Mouse (Mus musculus) liver, embryonic 13.5 days (tissue): ENCODE data around the gene Clcn6. TPM values are rescaled to one million over a fixed set of nuclear protein-coding genes. Genes with fewer than 3 reads are reported as not detected.

ENCODE experiments used
- ATAC-seq: fragments of 200-750 bp; cut with Nextera tagmentation; 2 replicates; pipeline ENCODE4 v1.8.0; 2017; ENCODE audit warnings: low read depth, mild to moderate bottlenecking, moderate number of reproducible peaks, moderate library complexity
- DNase-seq: peaks from one replicate; pipeline ENCODE4 v3.0.0; 2022
- H3K27ac ChIP-seq: fragments of 300-500 bp; sonication (generic); 2 replicates; pipeline ENCODE4 v1.5.1; 2015; ENCODE audit warnings: moderate library complexity, mild to moderate bottlenecking, inconsistent platforms
- H3K27me3 ChIP-seq: fragments of 300-500 bp; sonication (generic); 2 replicates; pipeline ENCODE4 v1.6.1; 2015; ENCODE audit warnings: mild to moderate bottlenecking, inconsistent platforms
- H3K36me3 ChIP-seq: fragments of 300-500 bp; sonication (generic); 2 replicates; pipeline ENCODE4 v1.6.1; 2015; ENCODE audit warnings: mild to moderate bottlenecking, inconsistent platforms
- H3K4me1 ChIP-seq: fragments of 300-500 bp; sonication (generic); replicated peaks from 2 replicates; pipeline ENCODE4 v1.6.1; 2015; ENCODE audit warnings: inconsistent platforms
- H3K4me2 ChIP-seq: fragments of 300-500 bp; sonication (generic); 2 replicates; pipeline ENCODE4 v1.6.1; 2015; ENCODE audit warnings: inconsistent platforms, mild to moderate bottlenecking, moderate library complexity
- H3K4me3 ChIP-seq: fragments of 300-500 bp; sonication (generic); replicated peaks from 2 replicates; pipeline ENCODE4 v1.5.1; 2015; ENCODE audit warnings: mild to moderate bottlenecking, inconsistent platforms
- H3K9ac ChIP-seq: fragments of 300-500 bp; sonication (generic); 2 replicates; pipeline ENCODE4 v1.6.1; 2015; ENCODE audit warnings: mild to moderate bottlenecking, inconsistent platforms
- H3K9me3 ChIP-seq: fragments of 300-500 bp; sonication (generic); replicated peaks from 2 replicates; pipeline ENCODE4 v1.6.1; 2016; ENCODE audit warnings: inconsistent platforms
- WGBS: fragments of 180-500 bp; shearing (Covaris S2); methylation state at CpG from one replicate; pipeline ENCODE4 v1.1.7; 2015; ENCODE audit not compliant: insufficient replicate concordance; 5-methylcytosine and 5-hydroxymethylcytosine counted together
- polyA plus RNA-seq: library from polyadenylated mRNA; unstranded; fragments of >200 nt; fragmentation: Nextera tagmentation; extraction: Ambion mirVana; gene quantifications from 2 replicates; pipeline ENCODE4 v1.2.1, GENCODE M21; 2015

Clcn6 gene
- polyA plus RNA-seq, 1 experiment from 2014 or later = 1.5 TPM

DNA sequence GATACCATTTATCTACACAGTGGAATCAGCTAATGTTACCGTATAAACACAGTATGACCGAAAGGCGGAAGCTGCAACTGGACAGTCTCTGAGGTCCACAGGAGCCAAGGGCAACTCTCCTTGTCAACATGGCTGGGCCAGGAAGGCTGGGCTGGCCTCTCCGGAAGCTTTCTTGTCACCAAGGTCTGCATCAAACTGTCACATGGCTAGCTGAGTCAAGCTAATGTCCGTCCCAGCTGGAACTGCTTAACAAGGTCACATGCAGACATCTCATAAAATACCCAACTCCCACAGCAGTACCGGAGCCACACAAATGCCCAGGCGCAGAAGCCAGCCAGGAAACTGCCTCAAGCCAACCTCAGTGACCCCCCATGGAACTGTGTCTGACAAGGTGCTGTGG, 34.3 kb downstream of the Clcn6 start:
- WGBS = 73% methylated on average over 7 of the region's 7 CpGs

DNA sequence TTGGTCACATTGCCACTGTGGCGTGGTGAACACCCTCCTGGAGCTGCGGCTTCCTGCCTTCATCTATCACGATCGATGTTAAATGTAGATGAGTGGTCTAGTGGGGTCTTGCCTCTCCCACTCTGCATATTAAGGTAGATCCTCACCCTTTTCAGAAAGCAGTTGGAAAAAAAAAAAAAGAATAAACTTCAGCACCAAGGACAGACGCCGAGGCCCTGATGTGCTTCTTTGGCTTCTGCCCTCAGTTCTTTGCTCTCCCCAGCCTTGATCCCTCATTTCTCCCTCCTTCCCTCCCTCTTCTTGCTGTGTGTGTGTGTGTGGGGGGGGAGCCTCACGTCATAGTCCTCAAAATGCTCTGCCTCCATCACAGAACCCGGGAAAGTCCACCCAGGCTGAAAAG, 36.8 kb downstream of the Clcn6 start:
- no peak overlapping the region for H3K4me3 ChIP-seq
- 40% methylated on average over 8 of the region's 8 CpGs for WGBS
- H3K9me3 ChIP-seq = no peaks in the 10 kb centered on the region
- no peak overlapping the region for H3K27ac ChIP-seq
- H3K9ac ChIP-seq = no peak overlapping the region
- H3K4me2 ChIP-seq = no peak overlapping the region
- H3K4me1 ChIP-seq = no peaks in the 10 kb centered on the region
- DNase-seq = no peak
- H3K36me3 ChIP-seq = peaks cover 19% of the 10 kb centered on the region
- H3K27me3 ChIP-seq = no peaks in the 10 kb centered on the region
- ATAC-seq = no peak

More for the DNA sequence above, 34.3 kb downstream of the Clcn6 start:
- ATAC-seq (no peak), DNase-seq (no peak)
- Histone ChIP-seq H3K4me2 (no peak overlapping the region), H3K27me3 (no peaks in the 10 kb centered on the region), H3K9me3 (no peaks in the 10 kb centered on the region), H3K4me3 (no peak overlapping the region), H3K9ac (no peak overlapping the region), H3K4me1 (no peaks in the 10 kb centered on the region), H3K36me3 (peaks cover 44% of the 10 kb centered on the region), H3K27ac (no peak overlapping the region)

DNA sequence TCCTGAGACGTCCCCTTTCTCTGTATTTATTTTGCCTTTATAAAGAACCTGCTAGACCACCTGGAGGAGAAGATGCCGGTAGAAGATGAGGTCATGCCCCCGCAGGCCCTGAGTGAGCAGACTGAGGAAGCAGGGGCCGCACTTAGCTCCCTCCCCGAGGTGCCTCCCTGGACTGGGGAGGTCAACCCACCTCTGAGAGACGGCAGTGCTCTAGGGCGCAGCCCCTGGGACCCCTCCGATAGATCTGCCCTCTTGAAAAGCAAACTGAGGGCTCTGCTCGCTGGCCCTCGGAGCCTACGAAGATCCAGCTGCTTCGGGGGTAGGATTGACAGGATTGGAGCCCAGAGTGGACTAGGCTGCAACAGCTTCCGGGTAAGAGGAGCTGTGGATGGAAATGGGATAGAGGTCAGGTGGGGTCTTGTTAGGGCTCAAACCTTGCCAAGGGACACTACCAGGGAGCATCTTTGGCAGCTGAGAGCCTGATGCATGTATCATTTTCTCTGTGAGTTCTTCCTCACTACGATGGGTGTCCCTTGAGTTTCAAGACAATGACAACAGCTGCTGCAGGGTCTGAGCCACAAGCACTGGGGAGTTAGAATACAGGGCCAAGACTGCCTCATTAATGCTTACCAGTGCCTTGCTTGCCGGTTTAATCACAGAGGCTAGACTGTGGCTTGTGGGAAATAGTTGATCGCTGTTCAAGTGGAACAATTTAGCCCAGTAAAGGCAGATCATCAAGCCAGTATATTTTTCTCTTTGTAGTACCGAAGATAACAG, 37.4 kb downstream of the Clcn6 start:
- ATAC-seq (no peak), DNase-seq (no peak)
- Histone ChIP-seq H3K4me3 (no peak overlapping the region), H3K27me3 (no peaks in the 10 kb centered on the region), H3K4me1 (no peaks in the 10 kb centered on the region), H3K9ac (no peak overlapping the region), H3K27ac (no peak overlapping the region), H3K4me2 (no peak overlapping the region), H3K36me3 (peaks cover 14% of the 10 kb centered on the region; the same call in 1 of the 2 replicates), H3K9me3 (no peaks in the 10 kb centered on the region)
- 70% methylated on average over 17 of the region's 17 CpGs for WGBS

DNA sequence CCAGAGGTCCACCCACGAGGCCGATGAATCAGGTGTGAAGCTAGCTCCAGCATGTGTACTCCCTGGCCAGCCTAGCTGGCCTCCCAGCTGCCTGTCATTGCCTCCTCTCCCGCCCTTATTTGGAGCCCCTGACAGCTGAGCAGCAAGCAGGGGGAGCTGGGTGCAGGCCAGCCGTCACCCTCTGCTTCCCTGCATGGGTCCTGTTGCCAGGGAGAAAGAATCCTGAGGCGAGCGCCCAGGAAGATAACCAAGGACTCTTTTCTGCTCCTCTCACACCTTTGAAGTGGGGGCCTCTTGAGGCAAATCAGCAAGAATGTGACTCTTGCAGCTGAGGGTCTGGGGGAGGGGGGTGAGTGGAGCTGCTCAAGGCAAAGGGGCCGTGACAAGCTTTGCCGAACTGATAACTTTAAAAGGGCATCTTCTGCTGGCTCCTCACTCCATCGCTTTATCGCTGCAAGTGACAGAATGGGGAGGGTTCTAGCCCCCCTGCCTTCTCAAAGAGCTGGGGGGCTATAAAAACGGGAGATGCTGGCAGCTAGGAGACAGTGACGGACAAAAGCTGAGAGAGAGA, 38.3 kb downstream of the Clcn6 start, which contains the start of gene Nppa:
Gene Nppa, plus strand, starts transcription at position 521 of the 571 bp plus-strand sequence.
- Histone ChIP-seq H3K4me2 (no peak within 1 kb of the TSS), H3K9me3 (no peaks in the 10 kb centered on the region), H3K9ac (no peak within 1 kb of the TSS), H3K27ac (no peak within 1 kb of the TSS), H3K27me3 (no peaks in the 10 kb centered on the region), H3K4me1 (no peaks in the 10 kb centered on the region), H3K4me3 (no peak within 1 kb of the TSS), H3K36me3 (peaks cover 4% of the 10 kb centered on the region; the same call in 1 of the 2 replicates)
- 32% methylated on average over 12 of the region's 12 CpGs for WGBS
- DNase-seq = no peak
- ATAC-seq = no peak

DNA sequence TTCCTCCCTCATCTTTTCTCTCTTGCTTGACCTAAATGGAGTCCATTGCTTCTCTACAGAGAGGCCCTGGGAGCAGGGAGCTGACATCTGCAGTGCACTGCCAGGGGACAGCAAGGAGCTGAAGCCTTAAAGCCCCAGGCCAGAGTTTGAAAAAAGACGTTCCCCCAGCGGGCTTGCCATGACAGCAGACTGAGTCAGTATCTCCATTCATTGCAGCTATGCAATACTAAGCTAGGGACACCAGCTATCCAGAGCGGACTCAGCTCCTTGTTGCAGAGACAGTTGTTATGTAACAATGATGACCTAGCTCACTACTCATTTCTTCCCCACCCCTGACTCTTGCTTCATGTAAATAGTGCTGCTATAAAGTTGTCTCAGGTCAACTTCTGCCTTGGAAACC, 43.3 kb downstream of the Clcn6 start:
- H3K36me3 ChIP-seq = no peaks in the 10 kb centered on the region
- no peak overlapping the region for H3K27ac ChIP-seq
- DNase-seq (no peak), ATAC-seq (no peak)
- no peak overlapping the region for H3K4me2 ChIP-seq
- H3K4me1 ChIP-seq = no peaks in the 10 kb centered on the region
- H3K27me3 ChIP-seq = no peaks in the 10 kb centered on the region
- no peak overlapping the region for H3K9ac ChIP-seq
- WGBS = 54% methylated on average over 3 of the region's 3 CpGs
- H3K9me3 ChIP-seq = no peaks in the 10 kb centered on the region
- no peak overlapping the region for H3K4me3 ChIP-seq

DNA sequence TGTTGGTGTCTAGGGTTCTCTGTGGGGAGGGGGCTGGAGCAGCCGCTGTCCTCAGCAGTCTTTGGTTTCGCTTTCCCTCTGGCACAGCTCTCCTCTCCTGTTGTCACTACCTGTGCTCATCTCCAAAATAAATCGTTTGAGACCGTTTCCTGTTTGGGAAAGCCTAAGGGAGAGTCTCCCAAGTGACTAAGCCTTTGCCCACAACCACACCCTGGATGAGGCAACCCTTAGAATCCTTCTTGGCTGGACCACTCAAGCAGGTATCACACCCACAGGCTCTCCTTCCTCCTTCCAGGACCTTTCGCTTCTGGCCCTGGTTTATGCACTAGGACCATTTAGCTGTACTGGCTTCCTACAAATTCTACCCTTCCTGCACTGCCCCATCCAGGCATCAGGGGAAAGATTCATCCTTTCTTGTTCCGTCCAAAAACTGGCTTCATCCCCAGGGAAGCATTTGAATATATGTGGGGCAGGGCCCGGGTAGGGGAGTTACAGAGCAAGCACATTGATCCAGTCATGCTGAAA, 45.0 kb downstream of the Clcn6 start:
- WGBS = 34% methylated on average over 7 of the region's 7 CpGs
- ATAC-seq (no peak), DNase-seq (no peak)
- Histone ChIP-seq H3K4me3 (no peak overlapping the region), H3K4me2 (no peak overlapping the region), H3K9me3 (no peaks in the 10 kb centered on the region), H3K36me3 (no peaks in the 10 kb centered on the region), H3K27ac (no peak overlapping the region), H3K9ac (no peak overlapping the region), H3K4me1 (no peaks in the 10 kb centered on the region), H3K27me3 (no peaks in the 10 kb centered on the region)

DNA sequence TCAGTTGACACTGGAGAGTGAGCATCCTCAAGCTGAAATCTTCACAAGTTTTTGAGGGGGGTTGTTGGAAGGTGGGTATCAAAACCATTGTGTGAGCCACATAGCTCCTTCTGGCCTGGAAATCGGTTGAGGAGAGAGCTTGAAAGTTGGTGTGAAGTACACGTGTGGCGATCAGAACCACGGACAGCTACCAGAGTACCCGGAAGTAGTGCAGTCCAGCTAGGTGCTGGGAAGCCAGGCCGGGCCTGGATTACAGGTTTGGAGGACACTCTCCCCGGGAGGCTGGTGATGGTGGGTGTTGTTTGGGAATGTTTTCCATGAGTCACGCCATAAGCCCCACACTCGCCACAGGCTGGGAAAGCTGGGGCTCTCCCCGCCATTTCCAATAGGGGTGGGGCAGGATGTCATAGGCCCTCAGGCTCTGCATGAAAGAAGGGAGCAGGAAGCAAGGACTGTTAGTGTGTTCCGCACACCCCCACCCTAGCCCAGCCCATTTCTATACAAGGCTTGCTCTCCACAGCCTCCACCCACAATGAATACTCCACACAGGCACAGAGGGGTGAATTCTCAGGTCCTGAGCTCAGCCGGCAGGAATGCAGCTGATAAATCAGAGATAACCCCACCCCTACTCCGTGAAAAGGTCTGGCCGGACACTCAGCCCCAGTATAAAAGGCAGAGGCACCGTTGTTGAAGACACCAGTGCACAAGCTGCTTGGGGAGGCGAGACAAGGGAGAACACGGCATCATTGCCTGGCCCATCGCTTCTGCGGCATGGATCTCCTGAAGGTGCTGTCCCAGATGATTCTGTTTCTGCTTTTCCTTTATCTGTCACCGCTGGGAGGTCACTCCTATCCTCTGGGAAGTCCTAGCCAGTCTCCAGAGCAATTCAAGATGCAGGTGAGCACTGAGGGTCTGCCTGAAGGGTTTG, 53.2 kb downstream of the Clcn6 start, which contains the start of gene Nppb:
Gene Nppb, plus strand, starts transcription at position 584 of the 928 bp plus-strand sequence.
- DNase-seq = peak; percentile 12
- Histone ChIP-seq H3K27ac (no peak within 1 kb of the TSS), H3K36me3 (no peaks in the 10 kb centered on the region), H3K4me2 (0 out of 2 replicates have a peak within 1 kb of the TSS, but pooled peaks have one; percentile 18), H3K9me3 (no peaks in the 10 kb centered on the region), H3K4me3 (no peak within 1 kb of the TSS), H3K9ac (no peak within 1 kb of the TSS), H3K4me1 (no peaks in the 10 kb centered on the region), H3K27me3 (peaks cover 6% of the 10 kb centered on the region)
- WGBS = 25% methylated on average over 20 of the region's 20 CpGs
- no peak for ATAC-seq

DNA sequence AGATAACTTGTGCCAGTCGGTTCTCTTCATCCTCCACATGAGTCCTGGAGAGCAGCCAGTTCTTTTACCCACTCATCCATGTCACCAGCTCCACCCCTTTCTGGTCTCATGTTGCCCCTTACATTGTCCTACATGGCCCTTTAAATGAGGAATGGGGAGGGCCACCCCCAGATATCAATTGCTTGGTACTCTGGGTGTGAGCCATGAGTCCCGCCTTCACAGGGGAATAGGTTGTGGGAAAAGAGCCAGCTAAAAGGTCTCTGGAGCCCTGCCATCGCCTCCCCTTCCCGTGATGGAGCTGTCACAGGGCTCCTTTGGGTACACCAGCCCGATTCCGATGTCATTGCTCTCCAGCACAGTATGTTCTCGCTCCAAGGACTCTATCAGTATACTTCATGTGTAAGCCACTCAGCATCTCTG, 59.2 kb downstream of the Clcn6 start:
- Histone ChIP-seq H3K27me3 (no peaks in the 10 kb centered on the region), H3K9me3 (no peaks in the 10 kb centered on the region), H3K4me3 (no peak overlapping the region), H3K27ac (no peak overlapping the region), H3K9ac (no peak overlapping the region), H3K4me2 (no peak overlapping the region), H3K36me3 (no peaks in the 10 kb centered on the region), H3K4me1 (peaks cover 5% of the 10 kb centered on the region)
- ATAC-seq (no peak), DNase-seq (no peak)
- 71% methylated on average over 7 of the region's 7 CpGs for WGBS

DNA sequence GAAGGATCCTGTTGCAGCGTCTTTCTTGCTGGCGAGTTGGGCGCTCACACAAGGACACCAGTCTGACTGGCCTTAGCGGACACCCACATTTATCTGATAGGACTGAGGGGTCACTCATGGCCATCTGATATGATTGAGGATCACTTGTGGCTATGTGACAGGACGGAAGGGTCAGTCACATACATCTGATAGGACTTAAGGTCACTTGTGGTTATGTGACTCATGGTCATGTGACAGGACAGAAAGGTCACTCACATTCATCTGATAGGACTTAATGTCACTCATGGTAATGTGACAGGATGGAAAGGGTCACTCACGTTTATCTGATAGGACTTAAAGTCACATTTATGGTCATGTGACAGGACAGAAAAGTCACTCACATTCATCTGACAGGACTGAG, 60.2 kb downstream of the Clcn6 start:
- ATAC-seq = no peak
- WGBS = 72% methylated on average over 6 of the region's 6 CpGs
- no peak overlapping the region for H3K4me3 ChIP-seq

DNA sequence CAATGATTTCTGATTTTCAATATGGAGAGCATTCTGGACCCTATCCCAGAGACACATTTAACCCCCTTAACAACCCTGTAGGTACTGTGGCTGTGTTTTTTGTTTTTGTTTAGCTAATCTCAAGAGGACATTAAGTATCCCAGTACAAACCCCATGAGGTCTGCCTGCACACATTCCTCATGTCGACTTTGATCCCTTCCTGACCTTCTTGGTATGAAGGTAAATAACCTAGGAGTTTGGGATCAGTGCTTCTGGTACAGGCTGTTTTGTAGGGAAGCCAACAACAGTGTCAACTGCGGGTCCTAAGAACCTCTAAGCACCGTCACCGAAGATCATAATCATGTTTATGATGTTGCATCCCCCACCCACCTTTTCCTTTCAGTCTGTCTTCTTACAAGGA, 60.9 kb downstream of the Clcn6 start:
- H3K9ac ChIP-seq = no peak overlapping the region
- WGBS = 57% methylated on average over 4 of the region's 4 CpGs
- ATAC-seq (no peak), DNase-seq (no peak)
- no peaks in the 10 kb centered on the region for H3K27me3 ChIP-seq
- no peak overlapping the region for H3K4me3 ChIP-seq
- H3K27ac ChIP-seq = no peak overlapping the region
- no peaks in the 10 kb centered on the region for H3K36me3 ChIP-seq
- H3K4me2 ChIP-seq = no peak overlapping the region
- no peaks in the 10 kb centered on the region for H3K9me3 ChIP-seq
- peaks cover 5% of the 10 kb centered on the region for H3K4me1 ChIP-seq

More for the DNA sequence above, 60.2 kb downstream of the Clcn6 start:
- H3K9ac ChIP-seq = no peak overlapping the region
- no peak overlapping the region for H3K27ac ChIP-seq
- H3K27me3 ChIP-seq = no peaks in the 10 kb centered on the region
- no peaks in the 10 kb centered on the region for H3K36me3 ChIP-seq
- DNase-seq = no peak
- no peaks in the 10 kb centered on the region for H3K9me3 ChIP-seq
- H3K4me2 ChIP-seq = no peak overlapping the region
- peaks cover 5% of the 10 kb centered on the region for H3K4me1 ChIP-seq

DNA sequence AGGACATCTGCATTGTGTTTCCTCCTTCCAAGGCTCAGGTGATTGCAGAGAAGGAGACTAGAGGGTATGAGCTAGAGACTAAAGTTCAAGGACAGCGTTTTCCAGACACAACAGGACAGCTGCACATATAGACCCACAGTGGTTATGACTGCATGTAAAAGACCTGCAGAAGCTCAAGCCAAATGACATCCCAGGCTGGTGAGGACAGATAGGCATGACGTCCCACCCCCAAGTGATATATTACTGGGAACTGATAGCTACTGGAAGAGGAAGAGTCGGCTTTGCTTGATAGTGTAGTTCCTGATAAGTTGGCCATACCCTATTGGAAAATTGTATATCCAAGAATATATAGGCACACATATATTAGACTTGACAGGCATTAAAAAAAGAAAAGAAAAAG, 62.4 kb downstream of the Clcn6 start:
- Histone ChIP-seq H3K36me3 (no peaks in the 10 kb centered on the region), H3K9me3 (no peaks in the 10 kb centered on the region), H3K27me3 (no peaks in the 10 kb centered on the region), H3K4me2 (0 out of 2 replicates have a peak overlapping the region, but pooled peaks have one; percentile 5), H3K4me1 (peaks cover 5% of the 10 kb centered on the region), H3K27ac (no peak overlapping the region), H3K4me3 (no peak overlapping the region), H3K9ac (no peak overlapping the region)
- ATAC-seq = peak; percentile 75
- no peak for DNase-seq
- 30% methylated on average over 3 of the region's 3 CpGs for WGBS
